Mouse (Mus musculus) C2C12 (cell line): ENCODE data around the gene Prtn3. TPM values are rescaled to one million over a fixed set of nuclear protein-coding genes. Genes with fewer than 3 reads are reported as not detected.

Source experiments
- H3K27me3 ChIP-seq: one replicate; pipeline ENCODE4 v1.6.1; 2011; ENCODE audit not compliant: control insufficient read depth, insufficient read depth, insufficient read length
- H3K36me3 ChIP-seq: one replicate; pipeline ENCODE4 v1.6.1; 2011; ENCODE audit not compliant: control insufficient read depth, insufficient read depth
- H3K4me3 ChIP-seq: one replicate; pipeline ENCODE4 v1.5.1; 2011; ENCODE audit warnings: mild to moderate bottlenecking, control low read depth; ENCODE audit not compliant: poor library complexity, insufficient read depth, severe bottlenecking
- H3K79me2 ChIP-seq: one replicate; pipeline ENCODE4 v1.6.1; 2011; ENCODE audit not compliant: control insufficient read depth, insufficient read depth
- H3K79me3 ChIP-seq: one replicate; pipeline ENCODE4 v1.6.1; 2011; ENCODE audit warnings: low read depth, control low read depth
- H3ac ChIP-seq: one replicate; pipeline ENCODE3; 2011; ENCODE audit warnings: low read depth; ENCODE audit not compliant: control insufficient read depth, insufficient read length
- CEBPB ChIP-seq: IDR thresholded peaks from one replicate; pipeline ENCODE4 v1.6.1; 2011; ENCODE audit warnings: low read depth, mild to moderate bottlenecking, control low read depth, moderate library complexity
- CTCF ChIP-seq: IDR thresholded peaks from one replicate; pipeline ENCODE4 v1.5.1; 2011; ENCODE audit not compliant: control insufficient read depth, insufficient read depth, insufficient read length
- FOSL1 ChIP-seq: IDR thresholded peaks from one replicate; pipeline ENCODE4 v1.8.0; 2011; ENCODE audit warnings: mild to moderate bottlenecking, low read length; ENCODE audit not compliant: poor library complexity, insufficient read depth, severe bottlenecking
- MAX ChIP-seq: IDR thresholded peaks from one replicate; pipeline ENCODE4 v1.6.1; 2011; ENCODE audit warnings: mild to moderate bottlenecking, control low read depth
- MYOD1 ChIP-seq: IDR thresholded peaks from one replicate; pipeline ENCODE4 v1.6.1; 2011; ENCODE audit warnings: low read depth; ENCODE audit not compliant: control insufficient read depth, insufficient read length
- MYOG ChIP-seq: IDR thresholded peaks from one replicate; pipeline ENCODE4 v1.6.1; 2011; ENCODE audit not compliant: control insufficient read depth, insufficient read length; ENCODE audit errors: extremely low read depth
- USF1 ChIP-seq: IDR thresholded peaks from one replicate; pipeline ENCODE4 v1.6.1; 2011; ENCODE audit warnings: low read depth, mild to moderate bottlenecking, control low read depth, moderate library complexity
- polyA plus RNA-seq: library from polyadenylated mRNA; unstranded; fragments of >200 nt; fragmentation: generic; extraction: Trizol; gene quantifications from one replicate; pipeline ENCODE4 v1.2.1, GENCODE M21; 2012; ENCODE audit warnings: missing spikeins

Gene Prtn3
- polyA plus RNA-seq, 1 experiment: not detected

DNA sequence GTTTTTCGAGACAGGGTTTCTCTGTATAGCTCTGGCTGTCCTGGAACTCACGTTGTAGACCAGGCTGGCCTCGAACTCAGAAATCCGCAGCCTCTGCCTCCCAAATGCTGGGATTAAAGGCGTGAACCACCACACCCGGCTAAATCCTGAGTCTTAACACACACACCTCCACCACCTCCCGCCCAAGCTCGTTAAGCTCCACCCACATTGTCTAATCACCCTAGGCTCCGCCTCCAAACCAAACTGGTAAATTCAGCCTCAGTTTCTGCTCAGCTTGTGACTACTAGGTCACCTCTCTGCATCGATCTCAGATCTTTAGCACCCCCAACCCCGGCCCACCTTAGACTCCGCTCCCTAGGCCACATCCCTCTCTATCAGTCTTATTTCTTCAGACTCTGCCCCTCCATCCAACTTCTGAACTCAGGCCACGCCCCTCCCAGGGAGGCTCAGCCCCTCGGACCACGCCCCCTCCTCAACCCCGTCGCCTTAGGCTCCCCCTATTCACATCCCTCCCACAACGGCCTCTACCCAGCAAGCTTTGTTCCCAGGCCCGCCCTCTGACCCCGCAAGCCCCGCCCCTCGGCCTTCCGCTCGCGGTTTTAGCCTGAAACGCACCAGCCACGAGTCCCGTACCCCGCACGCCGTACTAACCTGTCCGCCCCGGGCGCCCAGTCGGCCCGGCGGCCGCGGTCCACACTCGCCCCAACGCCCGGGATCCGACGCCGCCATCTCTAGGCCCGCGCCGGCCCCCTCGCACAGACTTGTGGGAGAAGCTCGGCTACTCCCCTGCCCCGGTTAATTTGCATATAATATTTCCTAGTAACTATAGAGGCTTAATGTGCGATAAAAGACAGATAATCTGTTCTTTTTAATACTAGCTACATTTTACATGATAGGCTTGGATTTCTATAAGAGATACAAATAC, 34.2 kb downstream of the Prtn3 start, which contains the start of gene Med16:
Med16 (minus strand) TSS at position 757 of the 925 bp plus-strand sequence.
- no peaks in the 10 kb centered on the region for H3K27me3 ChIP-seq
- H3K36me3 ChIP-seq: peaks cover 30% of the 10 kb centered on the region
- H3K79me2 ChIP-seq: peaks cover 4% of the 10 kb centered on the region
- peak within 1 kb of the TSS; percentile 61 for H3K4me3 ChIP-seq
- peak within 1 kb of the TSS; percentile 97 for H3ac ChIP-seq
- H3K79me3 ChIP-seq: no peaks in the 10 kb centered on the region
- TF ChIP-seq MYOD1: no peak
- no peak for TF ChIP-seq CTCF
- TF ChIP-seq FOSL1: no peak
- TF ChIP-seq CEBPB: no peak
- TF ChIP-seq MYOG: no peak
- TF ChIP-seq MAX: no peak
- TF ChIP-seq USF1: no peak

DNA sequence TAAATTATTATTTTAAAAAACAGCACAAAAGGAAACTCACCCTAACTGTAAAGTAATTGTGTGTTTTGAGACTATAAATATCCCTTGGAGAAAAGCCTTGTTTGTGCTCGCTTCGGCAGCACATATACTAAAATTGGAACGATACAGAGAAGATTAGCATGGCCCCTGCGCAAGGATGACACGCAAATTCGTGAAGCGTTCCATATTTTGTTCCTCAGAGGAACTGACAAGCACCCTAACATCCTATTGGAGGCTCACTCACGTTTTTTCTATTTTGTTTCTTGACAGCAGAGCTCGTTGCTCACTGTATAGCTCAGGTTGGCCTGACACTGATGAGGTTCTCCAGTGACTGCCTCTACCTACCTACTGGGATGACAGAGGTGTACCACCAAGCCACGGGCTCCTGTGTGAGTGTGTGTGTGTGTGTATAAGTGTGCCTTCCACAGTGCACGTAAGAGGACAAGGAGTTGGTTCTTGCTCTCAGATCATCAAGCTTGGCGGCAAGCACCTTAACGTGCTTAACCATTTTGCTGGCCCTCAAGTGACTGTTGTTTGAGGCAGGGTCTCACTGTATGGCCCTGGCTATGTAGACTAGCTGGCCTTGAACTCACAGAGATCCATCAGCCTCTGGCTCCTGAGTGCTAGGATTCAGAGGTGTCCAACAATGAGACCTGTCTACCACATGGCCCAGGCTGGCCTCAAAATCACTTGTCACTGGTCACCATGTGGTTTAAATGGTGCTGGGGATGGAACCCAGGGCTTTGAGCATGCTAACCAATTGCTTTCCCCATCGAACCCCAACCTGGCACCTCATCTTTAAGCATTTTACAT, 35.0 kb downstream of the Prtn3 start:
- Histone ChIP-seq H3K79me2 (peaks cover 4% of the 10 kb centered on the region), H3K36me3 (peaks cover 30% of the 10 kb centered on the region), H3K27me3 (no peaks in the 10 kb centered on the region), H3ac (peak overlapping the region; percentile 26), H3K4me3 (no peak overlapping the region), H3K79me3 (no peaks in the 10 kb centered on the region)
- no peak for TF ChIP-seq MAX

DNA sequence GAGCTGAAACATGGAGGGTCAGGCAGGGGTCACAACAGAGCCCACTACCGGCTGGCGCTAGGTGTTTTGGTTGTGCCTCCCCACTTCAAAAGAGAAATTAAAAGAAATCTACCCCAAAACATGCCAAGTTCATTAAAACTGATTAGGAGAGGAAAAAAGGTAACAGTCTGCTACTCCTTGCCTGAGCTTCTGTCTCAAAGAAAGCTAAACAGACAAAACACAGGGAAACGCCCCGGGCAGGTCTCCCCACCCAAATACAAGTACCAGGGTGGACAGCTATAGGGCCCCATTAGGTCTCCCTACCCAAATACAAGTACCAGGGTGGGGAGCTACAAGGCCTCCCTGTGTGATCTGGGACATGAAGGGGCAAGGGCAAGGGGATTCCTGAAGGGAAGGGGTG, 36.3 kb downstream of the Prtn3 start, which contains the start of gene Gm26602:
Gm26602 (plus strand) TSS at position 301 of the 400 bp plus-strand sequence.
- H3ac ChIP-seq: no peak within 1 kb of the TSS
- TF ChIP-seq MAX (no peak), FOSL1 (no peak)
- no peaks in the 10 kb centered on the region for H3K27me3 ChIP-seq
- H3K79me2 ChIP-seq: peaks cover 17% of the 10 kb centered on the region
- no peak within 1 kb of the TSS for H3K4me3 ChIP-seq
- H3K36me3 ChIP-seq: peaks cover 22% of the 10 kb centered on the region
- H3K79me3 ChIP-seq: no peaks in the 10 kb centered on the region

DNA sequence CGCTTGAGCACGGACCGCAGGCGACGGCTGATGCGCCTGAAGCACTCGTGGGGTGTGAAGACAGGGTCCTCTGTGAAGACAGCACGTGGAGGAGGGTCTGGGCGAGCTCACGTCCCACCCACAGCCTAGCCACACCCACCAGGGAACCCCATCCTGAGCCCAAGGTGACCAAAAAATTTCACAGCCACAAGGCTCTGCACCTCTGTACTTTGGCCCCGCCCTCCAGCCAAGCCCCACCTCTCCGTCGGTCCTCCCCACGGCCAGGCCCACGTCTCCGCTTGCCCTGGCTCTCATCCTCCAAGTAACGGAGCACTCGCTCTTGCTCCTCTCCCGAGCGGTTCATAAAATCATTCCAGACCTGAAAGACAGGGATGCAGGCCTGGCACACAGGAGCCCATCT, 38.1 kb downstream of the Prtn3 start:
- H3K27me3 ChIP-seq: no peaks in the 10 kb centered on the region
- TF ChIP-seq MYOD1: no peak
- no peak for TF ChIP-seq CTCF
- no peak for TF ChIP-seq MYOG
- TF ChIP-seq USF1: no peak
- no peak for TF ChIP-seq CEBPB
- TF ChIP-seq FOSL1: no peak
- TF ChIP-seq MAX: no peak
- peaks cover 10% of the 10 kb centered on the region for H3K36me3 ChIP-seq
- peaks cover 28% of the 10 kb centered on the region for H3K79me2 ChIP-seq
- H3ac ChIP-seq: no peak overlapping the region
- H3K4me3 ChIP-seq: no peak overlapping the region
- peaks cover 2% of the 10 kb centered on the region for H3K79me3 ChIP-seq

DNA sequence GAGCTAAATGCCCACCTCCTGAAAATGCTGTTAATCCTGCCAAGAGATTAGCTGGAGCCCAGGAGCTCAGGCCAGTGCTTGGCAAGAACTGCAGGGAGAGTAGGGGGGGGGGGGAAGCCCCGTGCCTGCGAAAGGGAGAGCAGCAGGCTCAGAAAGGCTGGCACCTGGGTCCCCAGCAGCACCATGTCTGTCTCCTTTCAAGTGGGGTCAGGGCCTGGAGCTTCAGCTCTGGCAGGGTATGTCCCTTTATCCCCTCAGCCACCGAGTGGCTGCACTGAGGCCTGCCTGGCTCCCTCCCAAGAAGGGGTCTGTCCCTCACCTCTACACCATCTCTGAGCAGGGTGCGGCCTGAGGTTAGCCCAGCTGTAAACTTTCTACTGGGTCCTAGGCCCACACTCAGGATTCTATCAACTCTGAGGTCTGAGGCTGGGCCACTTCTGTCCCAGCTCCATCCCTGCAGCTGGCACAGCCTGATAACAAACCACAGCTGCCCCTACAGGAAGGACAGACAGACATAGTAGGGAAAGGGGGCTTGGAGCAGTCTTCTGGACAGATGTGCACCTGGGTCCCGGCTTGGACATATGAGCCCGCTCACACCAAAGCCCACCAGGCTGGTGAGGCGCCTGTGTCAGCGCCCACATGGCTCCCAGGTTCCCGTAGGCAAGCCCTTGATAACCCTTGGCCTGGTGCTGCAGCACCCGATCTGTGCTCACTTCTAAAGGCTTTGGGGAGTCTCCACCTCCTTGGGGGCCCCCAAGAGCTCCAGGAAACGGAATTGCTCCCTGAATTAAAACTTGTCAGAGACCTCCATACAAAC, 40.1 kb downstream of the Prtn3 start:
- TF ChIP-seq CTCF: no peak
- no peak for TF ChIP-seq MYOG
- TF ChIP-seq MYOD1: no peak
- no peak for TF ChIP-seq FOSL1
- TF ChIP-seq CEBPB: no peak
- TF ChIP-seq MAX: no peak
- no peak for TF ChIP-seq USF1
- no peak overlapping the region for H3ac ChIP-seq
- H3K79me3 ChIP-seq: peaks cover 2% of the 10 kb centered on the region
- H3K27me3 ChIP-seq: peaks cover 12% of the 10 kb centered on the region
- peaks cover 24% of the 10 kb centered on the region for H3K79me2 ChIP-seq
- peaks cover 10% of the 10 kb centered on the region for H3K36me3 ChIP-seq
- no peak overlapping the region for H3K4me3 ChIP-seq
